Mouse (Mus musculus) hindlimb bud, embryonic 11.5 days (tissue): ENCODE measurements around the gene Dnah6.
A peak's percentile ranks its signal among the peaks of the same experiment; 100 is the strongest.

ENCODE experiments used
- DNase-seq: peaks from one replicate; pipeline ENCODE4 v3.0.0-alpha.2; 2012; ENCODE audit warnings: low read depth, low spot score; ENCODE audit errors: extremely low spot score

Dnah6 gene

GRCm38 (mm10) chr6:73153675-73154074 is 67.8 kb downstream of the Dnah6 start:
- peak; percentile 73 for DNase-seq

- no peak for DNase-seq
Measured at GRCm38 (mm10) chr6:73143403-73143802, 78.0 kb downstream of the Dnah6 start.

GRCm38 (mm10) chr6:73142776-73143175 is 78.7 kb downstream of the Dnah6 start:
- DNase-seq: no peak

GRCm38 (mm10) chr6:73140836-73141235 is 80.6 kb downstream of the Dnah6 start:
- no peak for DNase-seq

- DNase-seq: no peak
Measured at GRCm38 (mm10) chr6:73132784-73133183, 88.7 kb downstream of the Dnah6 start.

- DNase-seq: no peak
Measured at GRCm38 (mm10) chr6:73127594-73127993, 93.9 kb downstream of the Dnah6 start.

GRCm38 (mm10) chr6:73120348-73120747 is 101.1 kb downstream of the Dnah6 start:
- no peak for DNase-seq

- DNase-seq: no peak
Measured at GRCm38 (mm10) chr6:73113898-73114297, 107.6 kb downstream of the Dnah6 start.

GRCm38 (mm10) chr6:73113365-73113764 is 108.1 kb downstream of the Dnah6 start:
- DNase-seq: no peak

GRCm38 (mm10) chr6:73093133-73093532 is 128.3 kb downstream of the Dnah6 start:
- DNase-seq: no peak

GRCm38 (mm10) chr6:73090836-73091235 is 130.6 kb downstream of the Dnah6 start:
- no peak for DNase-seq

GRCm38 (mm10) chr6:73082571-73082970 is 138.9 kb downstream of the Dnah6 start:
- DNase-seq: no peak

GRCm38 (mm10) chr6:73072093-73072786 is 149.2 kb downstream of the Dnah6 start:
- no peak for DNase-seq

- DNase-seq: no peak
Measured at GRCm38 (mm10) chr6:73071214-73071613, 150.2 kb downstream of the Dnah6 start.

GRCm38 (mm10) chr6:73070663-73071062 is 150.8 kb downstream of the Dnah6 start:
- DNase-seq: no peak

- DNase-seq: no peak
Measured at GRCm38 (mm10) chr6:73064551-73064950, 156.9 kb downstream of the Dnah6 start.

GRCm38 (mm10) chr6:73059596-73060121 is 161.8 kb downstream of the Dnah6 start:
- DNase-seq: peak; percentile 2

- DNase-seq: no peak
Measured at GRCm38 (mm10) chr6:73059162-73059561, 162.3 kb downstream of the Dnah6 start.

- DNase-seq: no peak
Measured at GRCm38 (mm10) chr6:73055347-73055746, 166.1 kb downstream of the Dnah6 start.

GRCm38 (mm10) chr6:73054807-73055206 is 166.6 kb downstream of the Dnah6 start:
- no peak for DNase-seq

GRCm38 (mm10) chr6:73053526-73053925 is 167.9 kb downstream of the Dnah6 start:
- no peak for DNase-seq

- no peak for DNase-seq
Measured at GRCm38 (mm10) chr6:73047259-73047658, 174.2 kb downstream of the Dnah6 start.

- no peak for DNase-seq
Measured at GRCm38 (mm10) chr6:73045944-73046343, 175.5 kb downstream of the Dnah6 start.
